Mouse (Mus musculus) heart, embryonic 12.5 days (tissue): ENCODE data around the gene Uqcc2. TPM values are rescaled to one million over a fixed set of nuclear protein-coding genes. Genes with fewer than 3 reads are reported as not detected.

Experiments
- ATAC-seq: fragments of 200-750 bp; cut with Nextera tagmentation; 2 replicates; pipeline ENCODE4 v1.8.0; 2017; ENCODE audit warnings: moderate TSS enrichment, moderate library complexity; ENCODE audit not compliant: insufficient number of reproducible peaks, low FRiP score
- H3K27ac ChIP-seq: fragments of 300-500 bp; sonication (generic); 2 replicates; pipeline ENCODE4 v1.5.1; 2016; ENCODE audit warnings: mild to moderate bottlenecking, moderate library complexity; ENCODE audit not compliant: poor library complexity, severe bottlenecking
- H3K27me3 ChIP-seq: fragments of 300-500 bp; sonication (generic); replicated peaks from 2 replicates; pipeline ENCODE4 v1.6.1; 2016; ENCODE audit warnings: mild to moderate bottlenecking, moderate library complexity
- H3K36me3 ChIP-seq: fragments of 300-500 bp; sonication (generic); 2 replicates; pipeline ENCODE4 v1.6.1; 2016; ENCODE audit warnings: mild to moderate bottlenecking, moderate library complexity
- H3K4me1 ChIP-seq: fragments of 300-500 bp; sonication (generic); replicated peaks from 2 replicates; pipeline ENCODE4 v1.6.1; 2016; ENCODE audit warnings: mild to moderate bottlenecking
- H3K4me2 ChIP-seq: fragments of 300-500 bp; sonication (generic); 2 replicates; pipeline ENCODE4 v1.6.1; 2016; ENCODE audit warnings: mild to moderate bottlenecking, moderate library complexity
- H3K4me3 ChIP-seq: fragments of 300-500 bp; sonication (generic); 2 replicates; pipeline ENCODE4 v1.5.1; 2016; ENCODE audit warnings: mild to moderate bottlenecking
- H3K9ac ChIP-seq: fragments of 300-500 bp; sonication (generic); 2 replicates; pipeline ENCODE4 v1.6.1; 2016; ENCODE audit warnings: mild to moderate bottlenecking, moderate library complexity
- H3K9me3 ChIP-seq: fragments of 300-500 bp; sonication (generic); replicated peaks from 2 replicates; pipeline ENCODE4 v1.6.1; 2016; ENCODE audit warnings: mild to moderate bottlenecking, moderate library complexity
- WGBS: fragments of 180-500 bp; shearing (Covaris S2); methylation state at CpG from one replicate; pipeline ENCODE4 v1.1.7; 2016; 5-methylcytosine and 5-hydroxymethylcytosine counted together
- polyA plus RNA-seq: library from polyadenylated mRNA; unstranded; fragments of >200 nt; fragmentation: Nextera tagmentation; extraction: Ambion mirVana; gene quantifications from 2 replicates; pipeline ENCODE4 v1.2.1, GENCODE M21; 2016

Gene Uqcc2
- polyA plus RNA-seq, 1 experiment from 2014 or later = 296 TPM

- H3K27me3 ChIP-seq = 0 out of 2 replicates have a peak, but pooled peaks cover 9% of the 10 kb centered on the region
- H3K27ac ChIP-seq = no peak overlapping the region
- H3K9ac ChIP-seq = no peak overlapping the region
- H3K4me3 ChIP-seq = no peak overlapping the region
- H3K4me2 ChIP-seq = no peak overlapping the region
- H3K4me1 ChIP-seq = peaks cover 10% of the 10 kb centered on the region
- no peaks in the 10 kb centered on the region for H3K9me3 ChIP-seq
- 77% methylated on average over 9 of the region's 9 CpGs for WGBS
- no peaks in the 10 kb centered on the region for H3K36me3 ChIP-seq
- ATAC-seq = no peak
Measured at GRCm38 (mm10) chr17:27138396-27138795, 4.7 kb upstream of the Uqcc2 start.

- no peak overlapping the region for H3K27ac ChIP-seq
- H3K4me1 ChIP-seq = peaks cover 22% of the 10 kb centered on the region
- H3K4me2 ChIP-seq = no peak overlapping the region
- no peaks in the 10 kb centered on the region for H3K9me3 ChIP-seq
- H3K4me3 ChIP-seq = no peak overlapping the region
- no peak for ATAC-seq
- H3K36me3 ChIP-seq = no peaks in the 10 kb centered on the region
- WGBS = 15% methylated on average over 3 of the region's 3 CpGs
- H3K27me3 ChIP-seq = 0 out of 2 replicates have a peak, but pooled peaks cover 3% of the 10 kb centered on the region
- H3K9ac ChIP-seq = no peak overlapping the region
Measured at GRCm38 (mm10) chr17:27134715-27135114, 999 bp upstream of the Uqcc2 start.

- H3K9ac ChIP-seq = 0 out of 2 replicates have a peak overlapping the region, but pooled peaks have one; percentile 77
- H3K9me3 ChIP-seq = no peaks in the 10 kb centered on the region
- H3K4me1 ChIP-seq = peaks cover 22% of the 10 kb centered on the region
- 0 out of 2 replicates have a peak, but pooled peaks cover 3% of the 10 kb centered on the region for H3K27me3 ChIP-seq
- no peaks in the 10 kb centered on the region for H3K36me3 ChIP-seq
- H3K4me3 ChIP-seq = peak overlapping the region; percentile 71
- ATAC-seq = 0 out of 2 replicates have a peak, but pooled peaks have one; percentile 7
- no peak overlapping the region for H3K27ac ChIP-seq
- peak overlapping the region; percentile 67 for H3K4me2 ChIP-seq
- WGBS = 14% methylated on average over 9 of the region's 9 CpGs
Measured at GRCm38 (mm10) chr17:27134187-27134586, 471 bp upstream of the Uqcc2 start.

- H3K4me3 ChIP-seq = no peak overlapping the region
- ATAC-seq = no peak
- no peak overlapping the region for H3K9ac ChIP-seq
- 0 out of 2 replicates have a peak, but pooled peaks cover 3% of the 10 kb centered on the region for H3K27me3 ChIP-seq
- peaks cover 22% of the 10 kb centered on the region for H3K4me1 ChIP-seq
- WGBS = 88% methylated on average over 10 of the region's 10 CpGs
- no peak overlapping the region for H3K27ac ChIP-seq
- no peaks in the 10 kb centered on the region for H3K36me3 ChIP-seq
- no peak overlapping the region for H3K4me2 ChIP-seq
- H3K9me3 ChIP-seq = no peaks in the 10 kb centered on the region
Measured at GRCm38 (mm10) chr17:27132238-27132637, 1.5 kb downstream of the Uqcc2 start.

- Histone ChIP-seq H3K4me1 (peaks cover 22% of the 10 kb centered on the region), H3K36me3 (no peaks in the 10 kb centered on the region), H3K9ac (no peak overlapping the region), H3K27ac (no peak overlapping the region), H3K4me2 (no peak overlapping the region), H3K4me3 (no peak overlapping the region), H3K27me3 (0 out of 2 replicates have a peak, but pooled peaks cover 3% of the 10 kb centered on the region), H3K9me3 (no peaks in the 10 kb centered on the region)
- WGBS = 83% methylated on average over 10 of the region's 10 CpGs
- no peak for ATAC-seq
Measured at GRCm38 (mm10) chr17:27131240-27131665, 2.5 kb downstream of the Uqcc2 start.

GRCm38 (mm10) chr17:27130246-27130645 is 3.5 kb downstream of the Uqcc2 start:
- Histone ChIP-seq H3K4me1 (peaks cover 22% of the 10 kb centered on the region), H3K4me2 (no peak overlapping the region), H3K9me3 (no peaks in the 10 kb centered on the region), H3K27me3 (no peaks in the 10 kb centered on the region), H3K4me3 (no peak overlapping the region), H3K27ac (no peak overlapping the region), H3K36me3 (peaks cover under 1% of the 10 kb centered on the region; the same call in 1 of the 2 replicates), H3K9ac (no peak overlapping the region)
- WGBS = 63% methylated on average over 9 of the region's 9 CpGs
- ATAC-seq = no peak

- Histone ChIP-seq H3K4me3 (no peak overlapping the region), H3K36me3 (peaks cover 4% of the 10 kb centered on the region; the same call in 1 of the 2 replicates), H3K27me3 (no peaks in the 10 kb centered on the region), H3K27ac (no peak overlapping the region), H3K4me2 (no peak overlapping the region), H3K4me1 (peaks cover 20% of the 10 kb centered on the region), H3K9me3 (no peaks in the 10 kb centered on the region), H3K9ac (no peak overlapping the region)
- ATAC-seq = no peak
- 86% methylated on average over 7 of the region's 7 CpGs for WGBS
Measured at GRCm38 (mm10) chr17:27129819-27130218, 3.9 kb downstream of the Uqcc2 start.

- H3K4me3 ChIP-seq = no peak overlapping the region
- 85% methylated on average over 13 of the region's 13 CpGs for WGBS
- H3K4me1 ChIP-seq = peaks cover 17% of the 10 kb centered on the region
- no peaks in the 10 kb centered on the region for H3K9me3 ChIP-seq
- peaks cover 8% of the 10 kb centered on the region for H3K36me3 ChIP-seq
- no peak for ATAC-seq
- H3K27me3 ChIP-seq = no peaks in the 10 kb centered on the region
- H3K27ac ChIP-seq = no peak overlapping the region
- H3K4me2 ChIP-seq = no peak overlapping the region
- H3K9ac ChIP-seq = no peak overlapping the region
Measured at GRCm38 (mm10) chr17:27129291-27129690, 4.4 kb downstream of the Uqcc2 start.

GRCm38 (mm10) chr17:27128189-27128588 is 5.5 kb downstream of the Uqcc2 start:
- H3K4me2 ChIP-seq = no peak overlapping the region
- no peaks in the 10 kb centered on the region for H3K9me3 ChIP-seq
- H3K4me1 ChIP-seq = peaks cover 22% of the 10 kb centered on the region
- peaks cover 19% of the 10 kb centered on the region for H3K36me3 ChIP-seq
- 90% methylated on average over 5 of the region's 5 CpGs for WGBS
- no peaks in the 10 kb centered on the region for H3K27me3 ChIP-seq
- H3K27ac ChIP-seq = no peak overlapping the region
- no peak overlapping the region for H3K9ac ChIP-seq
- no peak overlapping the region for H3K4me3 ChIP-seq
- no peak for ATAC-seq

GRCm38 (mm10) chr17:27126974-27127373 is 6.7 kb downstream of the Uqcc2 start:
- Histone ChIP-seq H3K27me3 (no peaks in the 10 kb centered on the region), H3K36me3 (peaks cover 31% of the 10 kb centered on the region), H3K9me3 (no peaks in the 10 kb centered on the region), H3K4me2 (no peak overlapping the region), H3K9ac (no peak overlapping the region), H3K27ac (no peak overlapping the region), H3K4me1 (peaks cover 14% of the 10 kb centered on the region; the same call in 1 of the 2 replicates), H3K4me3 (no peak overlapping the region)
- WGBS = 80% methylated on average over 10 of the region's 10 CpGs
- no peak for ATAC-seq

GRCm38 (mm10) chr17:27125669-27126202 is 8.0 kb downstream of the Uqcc2 start:
- no peak for ATAC-seq
- no peak overlapping the region for H3K9ac ChIP-seq
- 88% methylated on average over 11 of the region's 11 CpGs for WGBS
- H3K27ac ChIP-seq = no peak overlapping the region
- no peaks in the 10 kb centered on the region for H3K9me3 ChIP-seq
- H3K36me3 ChIP-seq = peaks cover 39% of the 10 kb centered on the region
- H3K4me2 ChIP-seq = no peak overlapping the region
- peaks cover 17% of the 10 kb centered on the region for H3K4me1 ChIP-seq
- H3K27me3 ChIP-seq = no peaks in the 10 kb centered on the region
- H3K4me3 ChIP-seq = no peak overlapping the region

- H3K27me3 ChIP-seq = no peaks in the 10 kb centered on the region
- H3K36me3 ChIP-seq = peaks cover 39% of the 10 kb centered on the region
- H3K4me2 ChIP-seq = no peak overlapping the region
- H3K9ac ChIP-seq = no peak overlapping the region
- ATAC-seq = no peak
- H3K4me1 ChIP-seq = peaks cover 17% of the 10 kb centered on the region
- no peaks in the 10 kb centered on the region for H3K9me3 ChIP-seq
- WGBS = 35% methylated on average over 12 of the region's 12 CpGs
- H3K4me3 ChIP-seq = no peak overlapping the region
- H3K27ac ChIP-seq = no peak overlapping the region
Measured at GRCm38 (mm10) chr17:27125185-27125584, 8.5 kb downstream of the Uqcc2 start.
